Mouse (Mus musculus): ENCODE results near the gene Afg1l.

GRCm38 (mm10) chr10:42325305-42325704, 153.1 kb downstream of the Afg1l start:
- TF ChIP-seq CTCF (IDR thresholded peaks at IDR 0.05) (no peak), EP300 (IDR thresholded peaks at IDR 0.05) (no peak)
